Mouse (Mus musculus): ENCODE measurements at regions not wholly inside any gene's neighbourhood (a gene's known extent, or its start where the extent isn't known, plus 50 kb on each side); places are given as distances from the start of the nearest gene placed in this dataset.

DNA sequence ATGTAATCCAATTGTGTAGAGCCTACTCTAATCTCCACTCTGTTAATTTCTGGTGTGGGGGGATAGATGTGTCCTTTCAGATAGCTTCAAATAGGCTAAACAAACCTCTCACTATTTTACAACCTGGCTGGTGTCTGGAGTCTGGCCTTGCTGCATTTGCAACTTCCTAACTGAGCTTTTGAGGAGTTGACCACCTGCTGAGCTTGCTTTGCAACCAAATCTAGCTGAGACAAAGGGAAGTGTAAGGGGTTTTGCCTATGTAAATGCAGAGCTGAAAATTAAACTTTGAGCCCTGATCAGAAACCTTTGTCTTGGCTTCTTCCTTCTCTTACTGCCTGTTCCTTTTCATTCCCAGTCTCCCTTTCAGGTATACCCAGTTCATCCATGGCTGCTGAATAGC is 404.3 kb downstream of the Cetn3 start:
- no peak for ATAC-seq (ENCODE audit: insufficient number of reproducible peaks, low FRiP score, low TSS enrichment)

- no peak for ATAC-seq (ENCODE audit: insufficient number of reproducible peaks, low FRiP score, low TSS enrichment)
These were observed 417.9 kb downstream of the Cetn3 start for GRCm38 (mm10) chr13:82200739-82201138.

- ATAC-seq (ENCODE audit: insufficient number of reproducible peaks, low FRiP score, low TSS enrichment), result no peak
These were observed 442.6 kb downstream of the Cetn3 start for GRCm38 (mm10) chr13:82225430-82225829.

- ATAC-seq (ENCODE audit: insufficient number of reproducible peaks, low FRiP score, low TSS enrichment), result no peak
These were observed 451.0 kb downstream of the Cetn3 start for GRCm38 (mm10) chr13:82233901-82234300.

DNA sequence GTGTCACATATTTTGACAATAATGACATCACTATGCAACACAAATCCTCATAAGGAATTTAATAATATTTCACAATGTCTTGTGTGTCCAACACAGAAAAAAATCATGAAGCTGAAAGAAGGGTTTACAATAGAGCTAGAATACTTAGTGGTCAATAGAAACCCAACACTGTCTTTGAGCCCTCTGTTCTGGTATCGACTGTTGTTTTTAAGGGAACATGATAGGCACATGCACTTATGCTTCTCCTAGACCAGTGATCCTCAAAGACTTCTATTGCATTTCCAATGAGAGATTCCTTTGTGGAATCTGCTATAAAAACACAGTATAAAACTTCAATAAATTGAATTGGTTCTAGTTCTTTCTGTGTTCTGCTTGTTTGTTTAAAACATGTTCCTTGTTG is 463.4 kb downstream of the Cetn3 start:
- no peak for ATAC-seq (ENCODE audit: insufficient number of reproducible peaks, low FRiP score, low TSS enrichment)

DNA sequence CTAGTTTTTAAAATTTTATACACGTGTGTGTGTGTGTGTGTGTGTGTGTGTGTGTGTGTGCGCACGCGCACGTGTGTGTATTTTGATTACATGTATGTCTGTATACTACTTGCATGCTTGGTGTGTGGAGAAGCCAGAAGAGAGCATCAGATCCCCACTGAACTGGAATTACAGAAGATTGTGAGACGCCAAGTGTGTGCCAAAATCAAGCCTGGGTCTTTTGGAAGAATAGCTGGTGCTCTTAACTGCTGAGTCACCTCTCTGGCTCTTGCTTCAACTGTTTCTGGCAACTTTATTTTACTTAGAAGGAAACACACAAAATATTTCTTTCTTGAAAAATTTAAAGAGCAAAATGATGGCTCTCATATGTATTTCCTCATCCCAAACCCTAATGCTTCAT is 467.5 kb downstream of the Cetn3 start:
- no peak for ATAC-seq (ENCODE audit: insufficient number of reproducible peaks, low FRiP score, low TSS enrichment)

GRCm38 (mm10) chr13:82258491-82258935 is 475.6 kb downstream of the Cetn3 start:
- ATAC-seq (ENCODE audit: insufficient number of reproducible peaks, low FRiP score, low TSS enrichment), result no peak

- ATAC-seq (ENCODE audit: insufficient number of reproducible peaks, low FRiP score, low TSS enrichment), result no peak
These were observed 481.4 kb downstream of the Cetn3 start for GRCm38 (mm10) chr13:82264236-82264635.

DNA sequence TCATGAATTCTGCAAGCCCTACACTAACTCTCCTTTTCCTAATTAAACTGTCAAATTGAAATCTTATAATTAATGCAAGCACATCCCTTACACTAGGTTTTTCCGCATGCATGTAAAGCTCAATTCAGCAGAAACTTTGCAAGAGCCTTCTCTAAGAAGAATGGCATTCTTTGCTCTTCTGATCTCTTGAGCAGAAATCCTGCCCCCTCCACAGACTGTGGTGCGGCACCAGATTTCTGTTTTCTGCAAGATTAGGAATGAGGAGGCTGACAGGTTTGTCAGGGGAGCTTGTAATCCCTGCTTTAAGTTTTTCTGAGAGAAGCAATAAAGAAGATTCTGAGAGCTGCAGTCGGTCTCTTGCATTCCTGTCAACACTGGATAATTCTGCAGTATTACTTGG is 482.3 kb downstream of the Cetn3 start:
- no peak for ATAC-seq (ENCODE audit: insufficient number of reproducible peaks, low FRiP score, low TSS enrichment)

DNA sequence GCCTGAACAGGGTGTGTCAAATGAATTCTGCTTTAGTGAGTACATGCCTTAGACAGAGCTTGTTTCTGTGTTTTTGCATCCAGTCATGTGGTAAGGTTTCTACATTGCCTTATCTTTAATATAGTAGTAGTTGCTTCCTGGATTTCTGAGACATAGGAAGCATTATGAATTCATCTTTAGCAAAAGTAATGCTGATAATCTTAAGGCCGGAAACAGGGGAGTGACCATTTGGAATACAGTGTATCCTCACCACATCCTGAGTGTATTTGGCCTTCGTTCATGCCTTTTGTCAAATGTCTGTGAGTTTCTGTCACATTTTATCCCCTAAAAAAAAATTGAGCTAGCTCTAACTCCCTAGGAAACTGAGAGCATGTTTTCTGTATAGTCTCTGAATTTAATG is 482.9 kb downstream of the Cetn3 start:
- no peak for ATAC-seq (ENCODE audit: insufficient number of reproducible peaks, low FRiP score, low TSS enrichment)

- ATAC-seq (ENCODE audit: insufficient number of reproducible peaks, low FRiP score, low TSS enrichment), result no peak
These were observed 491.9 kb downstream of the Cetn3 start for GRCm38 (mm10) chr13:82274733-82275132.

GRCm38 (mm10) chr13:82276001-82276400 is 493.1 kb downstream of the Cetn3 start:
- ATAC-seq (ENCODE audit: insufficient number of reproducible peaks, low FRiP score, low TSS enrichment), result no peak

DNA sequence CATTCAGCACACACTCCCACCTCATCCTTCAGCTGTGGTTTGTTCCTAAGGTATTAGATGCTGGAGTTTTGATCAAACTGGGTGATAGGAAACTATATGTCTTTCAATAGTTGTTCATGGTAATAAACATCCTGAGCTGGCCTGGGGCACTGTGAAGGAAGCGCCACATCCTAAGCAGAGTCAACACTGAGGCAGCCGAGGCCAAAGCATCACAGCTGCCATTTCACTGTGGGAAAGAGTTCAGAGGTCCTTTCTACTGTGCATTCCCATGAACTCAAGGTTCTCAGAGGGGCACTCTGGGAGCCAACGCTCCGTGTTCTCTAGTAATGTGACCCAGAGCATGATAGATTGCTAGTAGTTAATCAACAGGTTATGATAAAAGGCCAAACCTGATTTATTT is 497.9 kb downstream of the Cetn3 start:
- no peak for ATAC-seq (ENCODE audit: insufficient number of reproducible peaks, low FRiP score, low TSS enrichment)

DNA sequence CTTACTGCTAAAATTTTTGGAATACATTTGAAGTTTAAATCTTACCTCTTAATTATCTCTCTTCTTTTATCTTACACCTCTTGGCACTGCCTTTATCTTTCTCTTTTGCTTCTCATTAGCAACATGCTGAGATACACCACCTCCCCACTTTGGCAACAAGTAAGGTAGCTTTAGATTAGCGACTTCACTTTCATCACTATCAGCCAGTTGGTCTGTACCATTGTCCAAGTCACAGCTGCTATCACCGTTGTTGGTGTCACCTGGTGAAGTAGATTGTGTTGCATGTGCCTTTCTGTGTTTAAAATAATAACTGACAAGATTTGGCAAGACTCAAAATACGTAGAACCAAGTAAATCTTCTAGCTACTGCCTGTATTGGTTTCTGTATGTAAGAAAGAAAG is 513.0 kb downstream of the Cetn3 start:
- no peak for ATAC-seq (ENCODE audit: insufficient number of reproducible peaks, low FRiP score, low TSS enrichment)

DNA sequence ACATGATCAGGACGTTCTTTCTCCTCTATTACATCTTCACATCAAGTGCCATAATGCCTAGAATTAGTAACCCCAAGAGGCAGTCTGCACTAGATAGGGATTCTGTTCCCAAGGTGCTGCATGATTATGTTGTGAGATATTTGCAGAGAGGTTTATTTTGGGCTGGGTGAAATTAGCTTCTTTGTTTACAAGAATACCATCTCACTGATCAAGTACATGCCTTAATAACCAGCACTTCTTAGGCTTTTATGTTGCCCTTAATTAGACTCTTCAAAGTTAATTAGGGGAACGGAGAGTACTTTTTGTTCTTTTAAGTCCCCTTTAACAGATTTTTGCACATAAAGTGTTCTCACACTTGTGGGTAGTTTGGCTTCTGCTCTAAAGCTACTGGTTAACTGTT is 521.4 kb downstream of the Cetn3 start:
- ATAC-seq (ENCODE audit: insufficient number of reproducible peaks, low FRiP score, low TSS enrichment), result no peak

GRCm38 (mm10) chr13:82305076-82305475 is 522.2 kb downstream of the Cetn3 start:
- no peak for ATAC-seq (ENCODE audit: insufficient number of reproducible peaks, low FRiP score, low TSS enrichment)

- no peak for ATAC-seq (ENCODE audit: insufficient number of reproducible peaks, low FRiP score, low TSS enrichment)
These were observed 525.5 kb downstream of the Cetn3 start for GRCm38 (mm10) chr13:82308336-82308735.

DNA sequence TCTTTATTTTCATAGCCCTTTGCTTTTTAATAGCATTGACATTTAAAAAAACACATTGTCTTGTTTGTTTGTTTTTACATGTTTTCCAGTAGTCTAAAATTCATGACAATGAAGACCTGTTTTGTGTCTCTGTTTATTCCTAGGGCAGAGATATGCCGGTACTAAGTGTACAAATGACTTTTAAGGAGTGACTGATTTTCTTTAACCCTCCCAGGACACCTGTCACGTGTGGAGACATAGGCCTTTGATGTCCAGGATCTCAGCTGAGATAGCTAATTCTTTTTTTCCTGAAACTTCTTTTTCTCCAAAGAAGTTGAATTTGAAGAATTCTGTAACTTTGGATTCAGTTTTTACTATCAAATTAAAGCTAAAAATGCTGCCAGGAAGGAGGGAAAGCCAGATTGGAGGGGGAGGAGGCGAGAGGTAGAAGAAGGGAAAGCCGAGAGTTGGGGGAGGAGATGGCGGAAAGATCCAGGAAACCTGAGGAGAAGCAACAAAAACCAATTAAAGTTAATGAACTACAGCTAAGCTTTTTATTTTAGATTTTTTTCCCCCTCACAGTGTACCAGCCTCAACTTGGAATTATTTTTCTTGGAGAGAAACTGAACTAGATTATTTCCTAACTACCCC is 533.8 kb downstream of the Cetn3 start:
- ATAC-seq (ENCODE audit: insufficient number of reproducible peaks, low FRiP score, low TSS enrichment), result no peak

DNA sequence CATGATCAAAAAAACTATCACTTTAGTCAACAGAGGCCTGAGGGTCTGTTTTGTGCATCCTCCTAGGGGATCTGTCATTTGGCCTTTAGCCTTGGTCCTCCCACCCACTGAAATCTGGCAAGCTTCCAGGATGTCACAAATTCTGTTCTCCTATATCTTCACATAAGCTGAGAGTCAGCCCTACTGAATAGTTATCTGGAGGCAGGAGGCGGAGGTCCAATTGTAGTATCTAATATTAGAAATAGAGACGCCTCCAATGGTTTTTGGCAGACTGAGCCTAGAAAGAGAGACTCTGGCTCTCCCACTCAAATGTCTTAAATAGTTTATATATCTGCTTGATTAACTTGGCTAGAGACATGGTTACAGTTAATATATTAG is 534.3 kb downstream of the Cetn3 start:
- no peak for ATAC-seq (ENCODE audit: insufficient number of reproducible peaks, low FRiP score, low TSS enrichment)

DNA sequence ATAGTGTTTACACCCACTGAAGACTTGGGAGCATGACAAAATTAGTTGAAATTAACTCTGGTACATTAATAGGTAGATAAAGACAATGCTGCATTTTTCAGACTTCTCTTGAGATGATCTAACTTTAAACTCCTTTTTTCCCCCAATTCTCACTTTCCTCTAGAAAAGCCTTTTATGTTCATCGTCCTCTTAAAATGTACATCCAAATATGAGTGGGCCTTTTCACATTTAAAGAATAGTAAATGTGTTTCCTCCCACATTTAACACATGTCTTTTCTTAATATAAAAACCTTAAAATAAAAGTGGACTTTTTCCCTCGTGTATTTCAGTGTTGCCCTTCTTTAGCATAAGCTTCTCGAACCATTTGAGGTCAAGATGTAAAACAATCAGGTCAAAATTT is 535.5 kb downstream of the Cetn3 start:
- ATAC-seq (ENCODE audit: insufficient number of reproducible peaks, low FRiP score, low TSS enrichment), result no peak

GRCm38 (mm10) chr13:82354355-82354754 is 571.5 kb downstream of the Cetn3 start:
- no peak for ATAC-seq (ENCODE audit: insufficient number of reproducible peaks, low FRiP score, low TSS enrichment)

- no peak for ATAC-seq (ENCODE audit: insufficient number of reproducible peaks, low FRiP score, low TSS enrichment)
These were observed 572.4 kb downstream of the Cetn3 start for GRCm38 (mm10) chr13:82355296-82355695.

GRCm38 (mm10) chr13:82359442-82359841 is 576.6 kb downstream of the Cetn3 start:
- ATAC-seq (ENCODE audit: insufficient number of reproducible peaks, low FRiP score, low TSS enrichment), result no peak

Data from cerebellum, adult (tissue).